Mouse (Mus musculus): ENCODE data around the gene Cxcr5. TPM values are rescaled to one million over a fixed set of nuclear protein-coding genes. Genes with fewer than 3 reads are reported as not detected.

Cxcr5 gene
- polyA plus RNA-seq, 2 experiments, result 0.10 to 0.30 TPM

- Histone ChIP-seq H3K4me1 (ENCODE audit: control insufficient read depth, insufficient read depth, low read length) (peaks cover 2% of the 10 kb centered on the region; the same call in 1 of the 2 replicates), H3K36me3 (ENCODE audit: control insufficient read depth, insufficient read depth, low read length) (no peaks in the 10 kb centered on the region), H3K4me2 (replicated peaks; ENCODE audit: low read depth, low read length, severe bottlenecking) (no peak overlapping the region), H3K27me3 (ENCODE audit: control insufficient read depth, insufficient read depth, low read length) (no peaks in the 10 kb centered on the region), H3K27ac (replicated peaks; ENCODE audit: low read depth, low read length) (no peak overlapping the region), H3K9ac (ENCODE audit: low read depth, low read length, severe bottlenecking) (no peak overlapping the region), H3K9me3 (ENCODE audit: control insufficient read depth, low read length) (no peaks in the 10 kb centered on the region), H3K4me3 (replicated peaks; ENCODE audit: low read length) (no peak overlapping the region)
- ATAC-seq (ENCODE audit: low FRiP score, low read depth), result no peak
- TF ChIP-seq POLR2A (IDR thresholded peaks at IDR 0.05; ENCODE audit: borderline replicate concordance, extremely low read depth, insufficient read depth, insufficient read length), result no peak
- WGBS, result 91% methylated on average over 4 of the region's 4 CpGs
- no peak for DNase-seq (ENCODE audit: low spot score)
Observed at GRCm38 (mm10) chr9:44593886-44594285, 32.2 kb upstream of the Cxcr5 start.

GRCm38 (mm10) chr9:44593221-44593620 is 31.5 kb upstream of the Cxcr5 start:
- Histone ChIP-seq H3K27ac (replicated peaks; ENCODE audit: low read depth, low read length) (no peak overlapping the region), H3K4me2 (replicated peaks; ENCODE audit: low read depth, low read length, severe bottlenecking) (no peak overlapping the region), H3K36me3 (ENCODE audit: control insufficient read depth, insufficient read depth, low read length) (no peaks in the 10 kb centered on the region), H3K4me1 (ENCODE audit: control insufficient read depth, insufficient read depth, low read length) (no peaks in the 10 kb centered on the region), H3K9me3 (ENCODE audit: control insufficient read depth, low read length) (no peaks in the 10 kb centered on the region), H3K9ac (ENCODE audit: low read depth, low read length, severe bottlenecking) (no peak overlapping the region), H3K27me3 (ENCODE audit: control insufficient read depth, insufficient read depth, low read length) (no peaks in the 10 kb centered on the region), H3K4me3 (replicated peaks; ENCODE audit: low read length) (no peak overlapping the region)
- 77% methylated on average over 4 of the region's 4 CpGs for WGBS
- DNase-seq (ENCODE audit: low spot score) (no peak), ATAC-seq (ENCODE audit: low FRiP score, low read depth) (no peak)
- TF ChIP-seq POLR2A (IDR thresholded peaks at IDR 0.05; ENCODE audit: borderline replicate concordance, extremely low read depth, insufficient read depth, insufficient read length), result no peak

- H3K9me3 ChIP-seq (ENCODE audit: control insufficient read depth, low read length), result no peaks in the 10 kb centered on the region
- no peak overlapping the region for H3K4me2 ChIP-seq (replicated peaks; ENCODE audit: low read depth, low read length, severe bottlenecking)
- no peaks in the 10 kb centered on the region for H3K36me3 ChIP-seq (ENCODE audit: control insufficient read depth, insufficient read depth, low read length)
- no peak overlapping the region for H3K4me3 ChIP-seq (replicated peaks; ENCODE audit: low read length)
- WGBS, result 76% methylated on average over 7 of the region's 7 CpGs
- H3K9ac ChIP-seq (ENCODE audit: low read depth, low read length, severe bottlenecking), result no peak overlapping the region
- TF ChIP-seq POLR2A (IDR thresholded peaks at IDR 0.05; ENCODE audit: borderline replicate concordance, extremely low read depth, insufficient read depth, insufficient read length), result no peak
- no peak overlapping the region for H3K27ac ChIP-seq (replicated peaks; ENCODE audit: low read depth, low read length)
- H3K27me3 ChIP-seq (ENCODE audit: control insufficient read depth, insufficient read depth, low read length), result no peaks in the 10 kb centered on the region
- ATAC-seq (ENCODE audit: low FRiP score, low read depth), result no peak
- DNase-seq (ENCODE audit: low spot score), result no peak
- H3K4me1 ChIP-seq (ENCODE audit: control insufficient read depth, insufficient read depth, low read length), result no peaks in the 10 kb centered on the region
Observed at GRCm38 (mm10) chr9:44591595-44592188, 30.0 kb upstream of the Cxcr5 start.

GRCm38 (mm10) chr9:44590969-44591368 is 29.3 kb upstream of the Cxcr5 start:
- ATAC-seq (ENCODE audit: low FRiP score, low read depth), result no peak
- DNase-seq (ENCODE audit: low spot score), result no peak
- no peak overlapping the region for H3K27ac ChIP-seq (replicated peaks; ENCODE audit: low read depth, low read length)
- no peak overlapping the region for H3K9ac ChIP-seq (ENCODE audit: low read depth, low read length, severe bottlenecking)
- no peak for TF ChIP-seq POLR2A (IDR thresholded peaks at IDR 0.05; ENCODE audit: borderline replicate concordance, extremely low read depth, insufficient read depth, insufficient read length)
- no peaks in the 10 kb centered on the region for H3K36me3 ChIP-seq (ENCODE audit: control insufficient read depth, insufficient read depth, low read length)
- no peak overlapping the region for H3K4me2 ChIP-seq (replicated peaks; ENCODE audit: low read depth, low read length, severe bottlenecking)
- H3K4me3 ChIP-seq (replicated peaks; ENCODE audit: low read length), result no peak overlapping the region
- no peaks in the 10 kb centered on the region for H3K9me3 ChIP-seq (ENCODE audit: control insufficient read depth, low read length)
- WGBS, result 17% methylated on average over 2 of the region's 2 CpGs
- no peaks in the 10 kb centered on the region for H3K27me3 ChIP-seq (ENCODE audit: control insufficient read depth, insufficient read depth, low read length)
- H3K4me1 ChIP-seq (ENCODE audit: control insufficient read depth, insufficient read depth, low read length), result no peaks in the 10 kb centered on the region

GRCm38 (mm10) chr9:44589095-44589494 is 27.4 kb upstream of the Cxcr5 start:
- no peak overlapping the region for H3K9ac ChIP-seq (ENCODE audit: low read depth, low read length, severe bottlenecking)
- ATAC-seq (ENCODE audit: low FRiP score, low read depth), result no peak
- H3K4me1 ChIP-seq (ENCODE audit: control insufficient read depth, insufficient read depth, low read length), result no peaks in the 10 kb centered on the region
- no peak for DNase-seq (ENCODE audit: low spot score)
- H3K4me3 ChIP-seq (replicated peaks; ENCODE audit: low read length), result no peak overlapping the region
- no peaks in the 10 kb centered on the region for H3K36me3 ChIP-seq (ENCODE audit: control insufficient read depth, insufficient read depth, low read length)
- no peak overlapping the region for H3K4me2 ChIP-seq (replicated peaks; ENCODE audit: low read depth, low read length, severe bottlenecking)
- no peak overlapping the region for H3K27ac ChIP-seq (replicated peaks; ENCODE audit: low read depth, low read length)
- no peaks in the 10 kb centered on the region for H3K27me3 ChIP-seq (ENCODE audit: control insufficient read depth, insufficient read depth, low read length)
- no peak for TF ChIP-seq POLR2A (IDR thresholded peaks at IDR 0.05; ENCODE audit: borderline replicate concordance, extremely low read depth, insufficient read depth, insufficient read length)
- no peaks in the 10 kb centered on the region for H3K9me3 ChIP-seq (ENCODE audit: control insufficient read depth, low read length)

GRCm38 (mm10) chr9:44588605-44589004 is 26.9 kb upstream of the Cxcr5 start:
- no peaks in the 10 kb centered on the region for H3K27me3 ChIP-seq (ENCODE audit: control insufficient read depth, insufficient read depth, low read length)
- DNase-seq (ENCODE audit: low spot score) (no peak), ATAC-seq (ENCODE audit: low FRiP score, low read depth) (no peak)
- H3K4me3 ChIP-seq (replicated peaks; ENCODE audit: low read length), result no peak overlapping the region
- H3K4me1 ChIP-seq (ENCODE audit: control insufficient read depth, insufficient read depth, low read length), result no peaks in the 10 kb centered on the region
- H3K27ac ChIP-seq (replicated peaks; ENCODE audit: low read depth, low read length), result no peak overlapping the region
- 45% methylated on average over 9 of the region's 9 CpGs for WGBS
- H3K36me3 ChIP-seq (ENCODE audit: control insufficient read depth, insufficient read depth, low read length), result no peaks in the 10 kb centered on the region
- no peak overlapping the region for H3K9ac ChIP-seq (ENCODE audit: low read depth, low read length, severe bottlenecking)
- no peak for TF ChIP-seq POLR2A (IDR thresholded peaks at IDR 0.05; ENCODE audit: borderline replicate concordance, extremely low read depth, insufficient read depth, insufficient read length)
- peaks cover 3% of the 10 kb centered on the region; the same call in 1 of the 2 replicates for H3K9me3 ChIP-seq (ENCODE audit: control insufficient read depth, low read length)
- H3K4me2 ChIP-seq (replicated peaks; ENCODE audit: low read depth, low read length, severe bottlenecking), result no peak overlapping the region

Measured in limb, embryonic 14.5 days (tissue).